ENCODE assay signal across 21 mouse cellular contexts in genomic region chr3:142281656-142282055, GRCm38 (mm10).
DNase-seq lines count a peak whose midpoint lies in the region; ATAC-seq and TF ChIP-seq lines count a peak whose summit lies in the region.
"Had no signal": no experiment of that assay in that cellular context is flagged by ENCODE, and none has a peak within 500 bp of the region (broad histone marks: within the 10 kb centered on the region; RNA-seq: fewer than 3 reads in every experiment).

No protein-coding gene starts in this region.

- H3K9ac ChIP-seq in heart, embryonic 11.5 days (ENCODE audit: low read depth, low read length), result no peak overlapping the region
- H3K9ac ChIP-seq in hindbrain, embryonic 15.5 days, result no peak overlapping the region
- H3K9ac ChIP-seq in hindbrain, embryonic 13.5 days, result no peak overlapping the region
- no peak overlapping the region for H3K9ac ChIP-seq in liver, adult 2 months (ENCODE audit: low read depth, low read length)
- no peak overlapping the region for H3K9ac ChIP-seq in liver, embryonic 12.5 days
- H3K9ac ChIP-seq: embryonic facial prominence, embryonic 15.5 days; limb, embryonic 15.5 days; midbrain, embryonic 12.5 days; neural tube, embryonic 13.5 days; stomach, embryonic 15.5 days had no signal

- no peak for TF ChIP-seq CTCF in liver, adult 2 months (IDR thresholded peaks at IDR 0.05; ENCODE audit: low read depth, low read length)

- H3K79me2 ChIP-seq in liver, adult 2 months (ENCODE audit: control insufficient read depth, insufficient read depth, low read length), result no peaks in the 10 kb centered on the region

- no peak for TF ChIP-seq POLR2A in liver, adult 2 months (IDR thresholded peaks at IDR 0.05; ENCODE audit: extremely low read depth, insufficient read depth, low read length)

- peaks cover 8% of the 10 kb centered on the region for H3K36me3 ChIP-seq in heart, embryonic 11.5 days (ENCODE audit: control insufficient read depth, insufficient read depth, low read length)
- H3K36me3 ChIP-seq in hindbrain, embryonic 15.5 days, result no peaks in the 10 kb centered on the region
- H3K36me3 ChIP-seq in hindbrain, embryonic 13.5 days, result no peaks in the 10 kb centered on the region
- peaks cover 6% of the 10 kb centered on the region for H3K36me3 ChIP-seq in liver, adult 2 months (ENCODE audit: control insufficient read depth, insufficient read depth, low read length)
- H3K36me3 ChIP-seq in liver, embryonic 12.5 days, result peaks cover 16% of the 10 kb centered on the region
- H3K36me3 ChIP-seq: limb, embryonic 15.5 days; midbrain, embryonic 12.5 days; neural tube, embryonic 13.5 days; stomach, embryonic 15.5 days had no signal

- no peak overlapping the region for H3K4me2 ChIP-seq in heart, embryonic 11.5 days
- H3K4me2 ChIP-seq in hindbrain, embryonic 15.5 days, result no peak overlapping the region
- H3K4me2 ChIP-seq in hindbrain, embryonic 13.5 days, result no peak overlapping the region
- H3K4me2 ChIP-seq in liver, embryonic 12.5 days, result no peak overlapping the region
- H3K4me2 ChIP-seq: embryonic facial prominence, embryonic 15.5 days; limb, embryonic 15.5 days; midbrain, embryonic 12.5 days; neural tube, embryonic 13.5 days; stomach, embryonic 15.5 days had no signal

- H3K9me3 ChIP-seq in heart, embryonic 11.5 days (replicated peaks; ENCODE audit: control insufficient read depth, low read length), result no peaks in the 10 kb centered on the region
- no peaks in the 10 kb centered on the region for H3K9me3 ChIP-seq in hindbrain, embryonic 15.5 days
- no peaks in the 10 kb centered on the region for H3K9me3 ChIP-seq in hindbrain, embryonic 13.5 days
- H3K9me3 ChIP-seq in liver, embryonic 12.5 days (replicated peaks), result no peaks in the 10 kb centered on the region
- H3K9me3 ChIP-seq: embryonic facial prominence, embryonic 15.5 days; limb, embryonic 15.5 days; midbrain, embryonic 12.5 days; neural tube, embryonic 13.5 days; stomach, embryonic 15.5 days had no signal

- no peak overlapping the region for H3K4me3 ChIP-seq in heart, embryonic 11.5 days (ENCODE audit: low read depth, low read length)
- no peak overlapping the region for H3K4me3 ChIP-seq in hindbrain, embryonic 15.5 days
- no peak overlapping the region for H3K4me3 ChIP-seq in hindbrain, embryonic 13.5 days
- no peak overlapping the region for H3K4me3 ChIP-seq in liver, adult 2 months (ENCODE audit: insufficient read depth, low read depth, low read length)
- no peak overlapping the region for H3K4me3 ChIP-seq in liver, embryonic 12.5 days
- H3K4me3 ChIP-seq: embryonic facial prominence, embryonic 15.5 days; gastrocnemius, adult 2 months; limb, embryonic 15.5 days; midbrain, embryonic 12.5 days; neural tube, embryonic 13.5 days; stomach, embryonic 15.5 days had no signal

- no peaks in the 10 kb centered on the region for H3K27me3 ChIP-seq in heart, embryonic 11.5 days (ENCODE audit: control insufficient read depth, insufficient read depth, low read length)
- no peaks in the 10 kb centered on the region for H3K27me3 ChIP-seq in hindbrain, embryonic 15.5 days
- H3K27me3 ChIP-seq in hindbrain, embryonic 13.5 days, result no peaks in the 10 kb centered on the region
- H3K27me3 ChIP-seq in liver, adult 2 months (ENCODE audit: control insufficient read depth, insufficient read depth, low read length), result no peaks in the 10 kb centered on the region
- no peaks in the 10 kb centered on the region for H3K27me3 ChIP-seq in liver, embryonic 12.5 days (replicated peaks)
- H3K27me3 ChIP-seq: embryonic facial prominence, embryonic 15.5 days; limb, embryonic 15.5 days; midbrain, embryonic 12.5 days; neural tube, embryonic 13.5 days; stomach, embryonic 15.5 days had no signal

- peak overlapping the region; percentile 46; the same call in 1 of the 2 replicates for H3K27ac ChIP-seq in heart, embryonic 11.5 days (ENCODE audit: low read depth, low read length)
- H3K27ac ChIP-seq in hindbrain, embryonic 15.5 days (replicated peaks), result no peak overlapping the region
- no peak overlapping the region for H3K27ac ChIP-seq in hindbrain, embryonic 13.5 days
- no peak overlapping the region for H3K27ac ChIP-seq in liver, adult 2 months (replicated peaks; ENCODE audit: insufficient read depth, low read depth, low read length)
- no peak overlapping the region for H3K27ac ChIP-seq in liver, embryonic 12.5 days
- H3K27ac ChIP-seq: embryonic facial prominence, embryonic 15.5 days; gastrocnemius, adult 2 months; limb, embryonic 15.5 days; midbrain, embryonic 12.5 days; neural tube, embryonic 13.5 days; stomach, embryonic 15.5 days had no signal

- H3K4me1 ChIP-seq in heart, embryonic 11.5 days (ENCODE audit: control insufficient read depth, insufficient read depth, low read length), result peaks cover 15% of the 10 kb centered on the region
- H3K4me1 ChIP-seq in hindbrain, embryonic 15.5 days (replicated peaks), result no peaks in the 10 kb centered on the region
- H3K4me1 ChIP-seq in hindbrain, embryonic 13.5 days (replicated peaks), result no peaks in the 10 kb centered on the region
- H3K4me1 ChIP-seq in liver, adult 2 months (ENCODE audit: control insufficient read depth, insufficient read depth, low read length), result peaks cover 3% of the 10 kb centered on the region; the same call in 1 of the 2 replicates
- H3K4me1 ChIP-seq in liver, embryonic 12.5 days, result peaks cover 17% of the 10 kb centered on the region
- H3K4me1 ChIP-seq: embryonic facial prominence, embryonic 15.5 days; midbrain, embryonic 12.5 days; stomach, embryonic 15.5 days had no signal

- WGBS in heart, embryonic 11.5 days (ENCODE audit: insufficient replicate concordance), result 76% methylated on average over 7 of the region's 7 CpGs
- WGBS in hindbrain, embryonic 15.5 days, result 78% methylated on average over 7 of the region's 7 CpGs
- 80% methylated on average over 7 of the region's 7 CpGs for WGBS in hindbrain, embryonic 13.5 days
- WGBS in liver, adult 2 months, result 75% methylated on average over 7 of the region's 7 CpGs
- WGBS in liver, embryonic 12.5 days (ENCODE audit: insufficient replicate concordance), result 81% methylated on average over 7 of the region's 7 CpGs

- DNase-seq in heart, adult 18-20 months, result no peak
- DNase-seq in liver, adult 2 months (ENCODE audit: extremely low read depth, low read depth, low spot score), result peak; percentile 26
- DNase-seq: adrenal gland, postnatal 10 days; cerebellum, adult 18-20 months; gastrocnemius, adult 2 months; layer of hippocampus, postnatal 36 days; lung, adult 18-20 months; lung, postnatal 10 days; right cerebral cortex, adult 18-20 months; right cerebral cortex, postnatal 4 days had no signal

- ATAC-seq in heart, embryonic 11.5 days (replicated peaks; ENCODE audit: insufficient number of reproducible peaks, low FRiP score, low TSS enrichment), result peak; percentile 43
- 0 out of 2 replicates have a peak, but pooled peaks have one; percentile 51 for ATAC-seq in hindbrain, embryonic 15.5 days (ENCODE audit: low FRiP score, low read depth)
- no peak for ATAC-seq in hindbrain, embryonic 13.5 days (ENCODE audit: low FRiP score)
- no peak for ATAC-seq in liver, embryonic 12.5 days
- ATAC-seq in granulocyte monocyte progenitor cell, adult 5-6 weeks (replicated peaks; ENCODE audit: poor library complexity, severe bottlenecking), result 0 out of 2 replicates have a peak, but pooled peaks have one; percentile 15
- ATAC-seq in inflammation-experienced regulatory T-cells, adult 6 months, result no peak

Comparison
In these comparisons a context has a peak if more than half of its experiments do, and no peak if none do; other contexts are left out.
1. ATAC-seq: peak in heart, embryonic 11.5 days (single experiment), hindbrain, embryonic 15.5 days (single experiment) and granulocyte monocyte progenitor cell, adult 5-6 weeks (single experiment); none in hindbrain, embryonic 13.5 days (single experiment), liver, embryonic 12.5 days (single experiment) and inflammation-experienced regulatory T-cells, adult 6 months (single experiment).